9 mouse cellular contexts compared by ENCODE assay signal in genomic region chr3:75579352-75579751, GRCm38 (mm10). TPM values are rescaled to one million over a fixed set of nuclear protein-coding genes. Genes with fewer than 3 reads are reported as not detected.
DNase-seq lines count a peak whose midpoint lies in the region; ATAC-seq and TF ChIP-seq lines count a peak whose summit lies in the region.
"Had no signal": no experiment of that assay in that cellular context is flagged by ENCODE, and none has a peak within 500 bp of the region (broad histone marks: within the 10 kb centered on the region; RNA-seq: fewer than 3 reads in every experiment).

No protein-coding gene starts in this region.

- peak; percentile 36; the same call in 1 of the 2 replicates for TF ChIP-seq CTCF in kidney, postnatal 0 days (IDR thresholded peaks at IDR 0.05; ENCODE audit: low read depth)
- no peak for TF ChIP-seq CTCF in thymus, adult 2 months (IDR thresholded peaks at IDR 0.05; ENCODE audit: borderline replicate concordance, control insufficient read depth, extremely low read depth, insufficient read depth, low read length, poor library complexity)

- 61% methylated on average over 4 of the region's 4 CpGs for WGBS in kidney, postnatal 0 days
- 60% methylated on average over 4 of the region's 4 CpGs for WGBS in kidney, embryonic 15.5 days
- WGBS in thymus, adult 2 months, result 65% methylated on average over 4 of the region's 4 CpGs

- DNase-seq in kidney, postnatal 0 days (ENCODE audit: low spot score), result no peak
- peak; percentile 28 for DNase-seq in MEL-GATA-1-ER (ENCODE audit: extremely low read depth, low read depth)
- peak; percentile 46 for DNase-seq in mesoderm, embryonic 11.5 days (ENCODE audit: low read depth, low spot score)
- DNase-seq in thymus, adult 2 months, result peak; percentile 75
- DNase-seq in gastrocnemius, postnatal 25 days, result no peak
- DNase-seq in layer of hippocampus, adult 11-12 months (ENCODE audit: low spot score), result no peak

- H3K4me2 ChIP-seq in kidney, postnatal 0 days (ENCODE audit: low read length), result no peak overlapping the region
- H3K4me2 ChIP-seq in kidney, embryonic 15.5 days, result no peak overlapping the region
- H3K4me2 ChIP-seq: limb, embryonic 12.5 days had no signal

- no peak for TF ChIP-seq POLR2A in thymus, adult 2 months (IDR thresholded peaks at IDR 0.05; ENCODE audit: control insufficient read depth, extremely low read depth, insufficient read depth, low read length, poor library complexity)

- no peaks in the 10 kb centered on the region for H3K27me3 ChIP-seq in kidney, postnatal 0 days (ENCODE audit: insufficient read depth, low read length)
- H3K27me3 ChIP-seq in kidney, embryonic 15.5 days, result no peaks in the 10 kb centered on the region
- H3K27me3 ChIP-seq in thymus, adult 2 months (ENCODE audit: control insufficient read depth, insufficient read depth, low read length), result no peaks in the 10 kb centered on the region
- H3K27me3 ChIP-seq: limb, embryonic 12.5 days had no signal

- H3K4me3 ChIP-seq in kidney, postnatal 0 days (replicated peaks; ENCODE audit: low read depth, low read length), result no peak overlapping the region
- no peak overlapping the region for H3K4me3 ChIP-seq in kidney, embryonic 15.5 days (replicated peaks)
- H3K4me3 ChIP-seq in thymus, adult 2 months (ENCODE audit: control insufficient read depth, insufficient read depth, low read length), result no peak overlapping the region
- H3K4me3 ChIP-seq: limb, embryonic 12.5 days had no signal

- H3K9ac ChIP-seq in kidney, postnatal 0 days (ENCODE audit: low read depth, low read length), result no peak overlapping the region
- H3K9ac ChIP-seq in kidney, embryonic 15.5 days, result no peak overlapping the region
- H3K9ac ChIP-seq: limb, embryonic 12.5 days had no signal

- H3K4me1 ChIP-seq in kidney, postnatal 0 days (replicated peaks; ENCODE audit: insufficient read depth, low read length), result no peaks in the 10 kb centered on the region
- H3K4me1 ChIP-seq in kidney, embryonic 15.5 days, result no peaks in the 10 kb centered on the region
- H3K4me1 ChIP-seq in thymus, adult 2 months (replicated peaks; ENCODE audit: control insufficient read depth, insufficient read depth, low read length), result no peaks in the 10 kb centered on the region
- H3K4me1 ChIP-seq: limb, embryonic 12.5 days had no signal

- no peak for ATAC-seq in kidney, postnatal 0 days (replicated peaks; ENCODE audit: low FRiP score, low read depth)
- ATAC-seq in kidney, embryonic 15.5 days (replicated peaks; ENCODE audit: low FRiP score), result no peak
- ATAC-seq in erythroid progenitor cell, adult 5-6 weeks (replicated peaks; ENCODE audit: low FRiP score, poor library complexity, severe bottlenecking), result 0 out of 2 replicates have a peak, but pooled peaks have one; percentile 34

- no peak overlapping the region for H3K27ac ChIP-seq in kidney, postnatal 0 days
- H3K27ac ChIP-seq in kidney, embryonic 15.5 days, result no peak overlapping the region
- no peak overlapping the region for H3K27ac ChIP-seq in thymus, adult 2 months (ENCODE audit: control insufficient read depth, insufficient read depth, low read length)
- H3K27ac ChIP-seq: limb, embryonic 12.5 days had no signal

- H3K36me3 ChIP-seq in kidney, postnatal 0 days (ENCODE audit: insufficient read depth, low read length), result no peaks in the 10 kb centered on the region
- H3K36me3 ChIP-seq in kidney, embryonic 15.5 days, result no peaks in the 10 kb centered on the region
- H3K36me3 ChIP-seq in thymus, adult 2 months (ENCODE audit: control insufficient read depth, insufficient read depth, low read length), result no peaks in the 10 kb centered on the region
- H3K36me3 ChIP-seq: limb, embryonic 12.5 days had no signal

- H3K9me3 ChIP-seq in kidney, postnatal 0 days (replicated peaks; ENCODE audit: low read length), result no peaks in the 10 kb centered on the region
- H3K9me3 ChIP-seq in kidney, embryonic 15.5 days (replicated peaks), result no peaks in the 10 kb centered on the region
- H3K9me3 ChIP-seq: limb, embryonic 12.5 days had no signal

RNA-seq across cellular contexts. Expression of gene Serpini1, which starts 22.0 kb away (rescaled TPM):
- 8.1 and 9.0 TPM in 2 replicates for polyA plus RNA-seq in kidney, postnatal 0 days (2015; fragmentation: Nextera tagmentation; extraction: Ambion mirVana)
- 5.7 and 7.9 TPM in 2 replicates for polyA plus RNA-seq in kidney, embryonic 15.5 days (2015; fragmentation: Nextera tagmentation; extraction: Ambion mirVana)
- total RNA-seq in erythroid progenitor cell, adult 5-6 weeks (2015; ENCODE audit: low replicate concordance), result 2.1 TPM in 1 of 2 replicates, not detected in the other
- 1.4 and 1.8 TPM in 2 replicates for total RNA-seq in erythroid progenitor cell, adult 5-6 weeks (2017; ENCODE audit: low replicate concordance)
- polyA plus RNA-seq in thymus, adult 2 months (2012; rRNA removed), result 1.0 and 1.1 TPM in 2 replicates
- under 1 TPM; 0.56 to 0.83 TPM for total RNA-seq in gastrocnemius, postnatal 25 days (2021)

RNA-seq across cellular contexts. Expression of gene Pdcd10, which starts 22.7 kb away (rescaled TPM):
- polyA plus RNA-seq in kidney, postnatal 0 days (2015; fragmentation: Nextera tagmentation; extraction: Ambion mirVana), result 123 and 131 TPM in 2 replicates
- polyA plus RNA-seq in kidney, embryonic 15.5 days (2015; fragmentation: Nextera tagmentation; extraction: Ambion mirVana), result 83.0 and 87.8 TPM in 2 replicates
- 38.6 and 38.9 TPM in 2 replicates for total RNA-seq in erythroid progenitor cell, adult 5-6 weeks (2015; ENCODE audit: low replicate concordance)
- 60.8 and 67.1 TPM in 2 replicates for total RNA-seq in erythroid progenitor cell, adult 5-6 weeks (2017; ENCODE audit: low replicate concordance)
- 7.8 and 10.4 TPM in 2 replicates for polyA plus RNA-seq in thymus, adult 2 months (2012; rRNA removed)
- total RNA-seq in gastrocnemius, postnatal 25 days (2021), result 10 to 100 TPM; 15.4 to 18.6 TPM

Comparison
In these comparisons a context has a peak if more than half of its experiments do, and no peak if none do; other contexts are left out.
1. DNase-seq: peak in MEL-GATA-1-ER (single experiment), mesoderm, embryonic 11.5 days (single experiment) and thymus, adult 2 months (single experiment); none in kidney, postnatal 0 days (single experiment), gastrocnemius, postnatal 25 days (single experiment) and layer of hippocampus, adult 11-12 months (single experiment).